Mouse (Mus musculus) B cell, adult 2 months (primary cell): ENCODE results near the gene Ftl1.
"Not testable (repeated sequence)": the region's sequence is repeated elsewhere in the genome, so short reads cannot be mapped to it uniquely, and the experiment has no call there.

ENCODE experiments used
- DNase-seq, 2 experiments: peaks; one replicate each; pipeline ENCODE4 v3.0.0; 2022

Gene Ftl1

GRCm38 (mm10) chr7:45475291-45475969 is 15.7 kb upstream of the Ftl1 start:
- DNase-seq, result no peak

- peak; percentile 77 to 81 for DNase-seq
Observed at GRCm38 (mm10) chr7:45470869-45471268, 11.2 kb upstream of the Ftl1 start.

- no peak for DNase-seq
Observed at GRCm38 (mm10) chr7:45467090-45467670, 7.5 kb upstream of the Ftl1 start.

DNA sequence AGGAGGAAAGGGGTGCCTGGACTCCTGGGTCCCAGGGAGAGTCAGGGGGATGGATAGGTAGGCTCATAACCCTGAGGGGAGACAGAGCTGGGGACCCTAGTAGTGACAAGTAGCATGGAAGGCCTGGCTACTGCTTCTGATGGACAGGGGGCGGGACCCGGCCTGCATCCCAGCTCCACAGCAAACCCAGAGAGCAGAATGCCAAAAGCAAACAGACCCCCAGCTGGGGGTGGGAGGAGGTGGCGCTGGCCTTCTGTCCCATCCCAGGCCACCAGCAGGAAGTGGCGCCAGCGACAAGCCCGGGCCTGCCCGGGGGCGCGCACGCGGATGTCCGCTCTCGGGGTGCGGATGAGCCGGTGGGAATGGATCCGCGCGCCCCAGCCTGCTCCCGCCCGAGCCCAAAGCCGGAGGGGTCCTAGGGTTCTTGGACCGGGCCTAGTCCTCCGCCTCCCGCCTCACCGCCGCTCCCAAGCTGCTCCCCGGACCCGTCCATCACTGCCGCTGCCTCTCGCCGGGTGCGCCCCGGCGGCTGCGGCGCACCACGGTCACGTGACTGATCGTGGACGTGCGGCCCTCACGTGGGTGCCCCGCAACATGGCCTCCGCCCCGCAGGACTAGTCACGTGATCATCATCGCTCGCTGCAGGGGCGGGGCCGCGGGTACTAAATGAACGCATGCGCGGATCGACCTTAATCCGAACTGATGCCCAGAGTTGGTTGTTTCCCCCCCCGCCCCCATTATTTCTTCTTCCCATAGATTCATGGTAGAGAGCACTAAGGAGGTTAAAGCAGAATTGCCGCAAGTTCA is 6.8 kb upstream of the Ftl1 start, which contains the start of gene Bax:
Gene Bax (minus strand): TSS at position 616 of the 807 bp plus-strand sequence.
- DNase-seq, result peak; percentile 96 to 97

- no peak for DNase-seq
Observed at GRCm38 (mm10) chr7:45465549-45465948, 5.9 kb upstream of the Ftl1 start.

DNA sequence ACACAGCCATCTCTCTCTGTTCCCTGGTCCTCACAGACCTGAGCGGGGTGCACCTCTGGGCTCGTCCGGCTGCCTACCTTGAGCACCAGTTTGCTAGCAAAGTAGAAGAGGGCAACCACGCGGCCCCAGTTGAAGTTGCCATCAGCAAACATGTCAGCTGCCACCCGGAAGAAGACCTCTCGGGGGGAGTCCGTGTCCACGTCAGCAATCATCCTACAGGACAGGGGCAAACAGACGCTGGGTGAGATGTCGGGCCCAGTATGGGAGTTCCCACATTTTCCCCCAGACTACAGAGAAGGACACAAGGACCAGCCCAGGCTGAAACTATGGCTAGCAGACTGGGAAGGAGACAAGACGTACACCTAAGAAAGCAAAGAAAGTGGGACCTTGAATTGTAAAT is 5.4 kb upstream of the Ftl1 start:
- DNase-seq, result no peak

GRCm38 (mm10) chr7:45463987-45464778 is 4.5 kb upstream of the Ftl1 start:
- no peak for DNase-seq

DNA sequence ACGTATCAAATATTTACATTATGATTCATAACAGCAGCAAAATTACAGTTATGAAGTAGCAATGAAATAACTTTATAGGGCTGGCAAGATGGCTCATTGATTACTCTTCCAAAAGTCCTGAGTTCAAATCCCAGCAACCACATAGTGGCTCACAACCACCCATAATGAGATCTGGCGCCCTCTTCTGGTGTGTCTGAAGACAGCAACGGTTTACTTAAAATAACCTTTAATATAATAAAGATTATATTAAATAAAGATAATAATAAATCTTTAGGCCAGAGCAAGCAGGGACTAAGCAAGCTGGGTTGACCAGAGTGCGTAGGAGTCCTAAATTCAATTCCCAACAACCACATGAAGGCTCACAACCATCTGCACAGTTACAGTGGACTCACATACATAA is 3.2 kb upstream of the Ftl1 start:
- DNase-seq, result not testable (repeated sequence)

GRCm38 (mm10) chr7:45462325-45462724 is 2.6 kb upstream of the Ftl1 start:
- no peak for DNase-seq

DNA sequence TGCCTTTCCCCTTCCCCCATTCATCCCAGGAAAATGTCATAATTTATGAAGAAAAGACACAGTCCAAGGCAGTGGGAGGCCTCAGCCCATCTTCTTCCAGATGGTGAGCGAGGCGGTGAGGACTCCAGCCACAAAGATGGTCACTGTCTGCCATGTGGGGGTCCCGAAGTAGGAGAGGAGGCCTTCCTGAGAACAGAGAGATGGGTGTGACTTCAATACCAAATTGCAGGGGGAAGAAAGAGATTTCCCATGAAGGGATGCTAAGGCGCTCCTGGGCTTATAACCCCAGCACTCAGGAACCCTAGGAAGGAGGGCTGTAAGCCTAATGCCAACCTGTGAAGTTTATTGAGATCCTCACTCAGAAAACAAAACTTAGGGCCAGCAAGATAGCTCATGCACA is 2.1 kb upstream of the Ftl1 start:
- DNase-seq, result no peak

DNA sequence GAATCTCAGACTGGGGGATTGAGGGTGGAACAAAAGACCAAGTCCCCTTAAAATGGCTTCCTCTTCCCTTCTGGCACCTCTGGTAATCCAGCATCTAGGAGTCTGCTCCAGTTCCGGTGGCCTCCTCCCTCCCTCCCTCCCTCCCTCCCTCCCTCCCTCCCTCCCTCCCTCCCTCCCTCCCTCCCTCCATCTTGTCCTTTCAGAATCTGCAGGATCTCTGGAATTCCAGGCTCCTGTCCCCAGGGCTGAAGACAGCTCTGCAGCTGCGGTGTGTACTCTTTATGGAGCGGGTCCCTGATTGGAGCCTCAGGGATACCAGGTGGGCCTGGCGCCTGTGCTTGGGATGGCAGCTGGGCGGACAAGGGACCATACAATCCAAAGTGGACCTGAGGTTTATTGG is 1.6 kb upstream of the Ftl1 start:
- no peak for DNase-seq

GRCm38 (mm10) chr7:45460860-45461314 is 1.2 kb upstream of the Ftl1 start:
- DNase-seq, result peak in 1 of 2 experiments; percentile 17

GRCm38 (mm10) chr7:45460377-45460776 is 693 bp upstream of the Ftl1 start:
- no peak for DNase-seq

GRCm38 (mm10) chr7:45458748-45459563 is 728 bp downstream of the Ftl1 start:
- DNase-seq, result peak; percentile 79 to 82

GRCm38 (mm10) chr7:45457204-45458060 is 2.3 kb downstream of the Ftl1 start:
- peak; percentile 62 to 68 for DNase-seq

- peak in 1 of 2 experiments; percentile 18 for DNase-seq
Observed at GRCm38 (mm10) chr7:45456721-45457203, 2.9 kb downstream of the Ftl1 start.

- DNase-seq, result no peak
Observed at GRCm38 (mm10) chr7:45455932-45456696, 3.6 kb downstream of the Ftl1 start.

- DNase-seq, result no peak
Observed at GRCm38 (mm10) chr7:45454971-45455370, 4.7 kb downstream of the Ftl1 start.

DNA sequence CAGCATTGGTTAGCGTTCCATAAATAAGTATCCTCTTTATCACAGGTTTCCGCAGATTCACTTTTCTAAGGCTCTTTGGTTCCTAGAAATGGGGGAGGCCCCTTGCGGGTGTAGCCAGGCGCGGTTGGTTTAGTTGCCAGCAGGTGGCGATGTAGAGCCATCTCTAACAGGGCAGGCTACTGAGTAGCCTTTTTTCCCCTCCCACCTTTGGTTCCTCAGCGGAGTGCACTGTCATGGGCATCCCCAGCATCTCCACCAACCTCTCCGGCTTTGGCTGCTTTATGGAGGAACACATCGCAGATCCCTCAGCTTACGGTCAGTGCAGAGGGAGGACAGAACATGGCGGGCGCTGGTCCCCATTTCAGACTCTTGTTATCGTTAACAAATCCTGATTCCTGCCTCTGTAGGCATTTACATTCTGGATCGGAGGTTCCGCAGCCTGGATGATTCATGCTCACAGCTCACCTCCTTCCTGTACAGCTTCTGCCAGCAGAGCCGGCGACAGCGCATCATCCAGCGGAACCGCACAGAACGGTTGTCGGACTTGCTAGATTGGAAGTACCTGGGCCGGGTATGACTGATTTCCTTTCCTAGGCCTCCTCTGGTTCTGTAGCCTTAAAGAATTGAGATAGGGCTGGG is 8.2 kb downstream of the Ftl1 start:
- DNase-seq, result peak; percentile 91
